Mouse (Mus musculus) cerebellum, adult 9-10 months (tissue): Measurements from ENCODE around the gene Olfr1.

Experiments used
- DNase-seq: peaks from one replicate; pipeline ENCODE4 v3.0.0; 2022

Gene Olfr1

GRCm38 (mm10) chr11:73399514-73399913, at the start of gene Olfr1:
Gene Olfr1 (minus strand): TSS chr11:73399614.
- DNase-seq = no peak

DNA sequence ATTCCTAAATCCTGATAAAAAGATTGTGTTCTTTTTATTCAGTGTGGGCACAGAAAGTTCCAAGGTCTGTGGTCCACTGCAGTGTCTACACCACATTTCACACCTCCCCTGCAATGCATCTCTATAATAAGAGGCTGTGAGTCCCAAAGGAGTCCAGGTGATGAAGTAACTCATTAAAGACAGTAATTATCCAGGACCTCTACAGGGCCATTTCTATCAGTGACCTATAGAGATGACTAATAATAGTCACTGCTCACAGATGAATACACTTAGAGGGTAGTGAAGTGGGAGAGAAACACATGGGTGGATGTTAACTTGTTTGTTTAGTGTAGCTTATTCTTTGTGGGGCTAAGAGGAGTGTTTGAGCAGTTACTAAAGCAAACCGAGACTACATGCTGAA, 29.0 kb upstream of the Olfr1 start, which contains the start of gene Olfr378:
Gene Olfr378, minus strand, starts transcription at position 101 of the 400 bp plus-strand sequence.
- no peak for DNase-seq

DNA sequence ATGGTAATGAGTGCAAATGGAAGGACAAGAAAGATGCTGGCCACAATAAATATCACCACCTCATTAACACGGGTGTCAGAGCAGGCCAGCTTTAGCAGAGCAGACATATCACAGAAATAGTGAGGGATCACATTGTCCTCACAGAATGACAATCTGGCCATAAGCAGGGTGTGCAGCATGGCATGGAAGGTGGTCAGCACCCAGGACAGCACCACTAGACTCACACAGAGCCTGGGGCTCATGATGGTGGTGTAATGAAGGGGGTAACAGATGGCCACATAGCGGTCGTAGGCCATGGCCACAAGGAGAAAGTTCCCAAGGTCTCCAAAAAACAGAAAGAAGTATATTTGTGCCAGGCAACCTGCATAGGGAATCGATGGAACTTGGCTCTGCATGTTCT, 4.0 kb downstream of the Olfr1 start:
- DNase-seq = no peak

- DNase-seq = no peak
Measured at GRCm38 (mm10) chr11:73370946-73371345, 28.5 kb downstream of the Olfr1 start, which contains the start of gene Olfr376. Gene Olfr376 (plus strand): TSS chr11:73371246.

- no peak for DNase-seq
Measured at GRCm38 (mm10) chr11:73350483-73350882, 48.9 kb downstream of the Olfr1 start, which contains the start of gene Olfr20. Gene Olfr20 (plus strand): TSS chr11:73350783.
